Mouse (Mus musculus) liver, postnatal 0 days (tissue): ENCODE data around the gene Larp1b. TPM values are rescaled to one million over a fixed set of nuclear protein-coding genes. Genes with fewer than 3 reads are reported as not detected.
A peak's percentile ranks its signal among the peaks of the same experiment; 100 is the strongest.

Experiments
- ATAC-seq: fragments of 200-750 bp; cut with Nextera tagmentation; 2 replicates; pipeline ENCODE4 v1.8.0; 2017; ENCODE audit warnings: mild to moderate bottlenecking, moderate library complexity
- DNase-seq: peaks from one replicate; pipeline ENCODE4 v3.0.0-alpha.2; 2016
- H3K27ac ChIP-seq: fragments of 300-500 bp; sonication (generic); 2 replicates; pipeline ENCODE4 v1.5.1; 2014; ENCODE audit warnings: antibody characterized with exemption, moderate library complexity, mild to moderate bottlenecking, low read depth
- H3K27me3 ChIP-seq: fragments of 300-500 bp; sonication (generic); 2 replicates; pipeline ENCODE4 v1.6.1; 2014; ENCODE audit warnings: low read length, control low read depth, mixed read lengths; ENCODE audit not compliant: insufficient read depth
- H3K36me3 ChIP-seq: fragments of 300-500 bp; sonication (generic); replicated peaks from 2 replicates; pipeline ENCODE4 v1.6.1; 2014; ENCODE audit warnings: mild to moderate bottlenecking, control low read depth, low read length, moderate library complexity, mixed read lengths; ENCODE audit not compliant: insufficient read depth
- H3K4me1 ChIP-seq: fragments of 300-500 bp; sonication (generic); 2 replicates; pipeline ENCODE4 v1.6.1; 2014; ENCODE audit warnings: antibody characterized with exemption, mild to moderate bottlenecking, control low read depth; ENCODE audit not compliant: insufficient read depth
- H3K4me2 ChIP-seq: fragments of 300-500 bp; sonication (generic); 2 replicates; pipeline ENCODE4 v1.6.1; 2014; ENCODE audit warnings: low read depth, mild to moderate bottlenecking, low read length, moderate library complexity, mixed read lengths
- H3K4me3 ChIP-seq: fragments of 300-500 bp; sonication (generic); 2 replicates; pipeline ENCODE4 v1.5.1; 2014; ENCODE audit warnings: low read depth, low read length
- H3K9ac ChIP-seq: fragments of 300-500 bp; sonication (generic); replicated peaks from 2 replicates; pipeline ENCODE4 v1.6.1; 2014; ENCODE audit warnings: mild to moderate bottlenecking, moderate library complexity
- H3K9me3 ChIP-seq: fragments of 300-500 bp; sonication (generic); 2 replicates; pipeline ENCODE4 v1.6.1; 2016; ENCODE audit warnings: mild to moderate bottlenecking, control low read depth, low read length, mixed read lengths
- CTCF ChIP-seq: sonication (generic); IDR thresholded peaks from 2 replicates; pipeline ENCODE4 v1.5.1; 2016; ENCODE audit warnings: antibody characterized with exemption, low read depth
- EP300 ChIP-seq: IDR thresholded peaks from 2 replicates; pipeline ENCODE4 v1.6.1; 2016; ENCODE audit warnings: antibody characterized with exemption, low read depth, mild to moderate bottlenecking
- WGBS: fragments of 180-500 bp; shearing (Covaris S2); extraction: QIAGEN DNeasy Blood & Tissue Kit; methylation state at CpG from one replicate; pipeline ENCODE4 v1.1.7; 2014; ENCODE audit not compliant: insufficient replicate concordance; 5-methylcytosine and 5-hydroxymethylcytosine counted together
- polyA plus RNA-seq: library from polyadenylated mRNA; unstranded; fragments of >200 nt; fragmentation: Nextera tagmentation; extraction: Ambion mirVana; gene quantifications from 2 replicates; pipeline ENCODE4 v1.2.1, GENCODE M21; 2015

The Larp1b gene
- polyA plus RNA-seq, 1 experiment from 2014 or later: 22.3 TPM

- DNase-seq (peak; percentile 71), ATAC-seq (peak; percentile 8)
- WGBS: under 1% methylated on average over 43 of the region's 43 CpGs
- H3K27me3 ChIP-seq: no peaks in the 10 kb centered on the region; the same call in 1 of the 2 replicates
- H3K4me1 ChIP-seq: peaks cover 12% of the 10 kb centered on the region
- peak overlapping the region; percentile 86 for H3K9ac ChIP-seq
- no peaks in the 10 kb centered on the region for H3K36me3 ChIP-seq
- H3K27ac ChIP-seq: peak overlapping the region; percentile 93
- no peaks in the 10 kb centered on the region for H3K9me3 ChIP-seq
- H3K4me3 ChIP-seq: peak overlapping the region; percentile 77
- peak overlapping the region; percentile 95 for H3K4me2 ChIP-seq
- TF ChIP-seq CTCF (no peak), EP300 (no peak)
Observed at GRCm38 (mm10) chr3:40950601-40951201, 1.1 kb downstream of the Larp1b start.

- WGBS: 6% methylated on average over 7 of the region's 7 CpGs
- no peak for DNase-seq
- Histone ChIP-seq H3K4me2 (peak overlapping the region; percentile 95), H3K9ac (peak overlapping the region; percentile 86), H3K36me3 (no peaks in the 10 kb centered on the region), H3K4me1 (peaks cover 12% of the 10 kb centered on the region), H3K27ac (peak overlapping the region; percentile 93), H3K9me3 (no peaks in the 10 kb centered on the region), H3K27me3 (no peaks in the 10 kb centered on the region; the same call in 1 of the 2 replicates), H3K4me3 (peak overlapping the region; percentile 77)
- no peak for TF ChIP-seq EP300
- peak; percentile 59 for TF ChIP-seq CTCF
- ATAC-seq: no peak
Observed at GRCm38 (mm10) chr3:40951365-40951764, 1.7 kb downstream of the Larp1b start.

DNA sequence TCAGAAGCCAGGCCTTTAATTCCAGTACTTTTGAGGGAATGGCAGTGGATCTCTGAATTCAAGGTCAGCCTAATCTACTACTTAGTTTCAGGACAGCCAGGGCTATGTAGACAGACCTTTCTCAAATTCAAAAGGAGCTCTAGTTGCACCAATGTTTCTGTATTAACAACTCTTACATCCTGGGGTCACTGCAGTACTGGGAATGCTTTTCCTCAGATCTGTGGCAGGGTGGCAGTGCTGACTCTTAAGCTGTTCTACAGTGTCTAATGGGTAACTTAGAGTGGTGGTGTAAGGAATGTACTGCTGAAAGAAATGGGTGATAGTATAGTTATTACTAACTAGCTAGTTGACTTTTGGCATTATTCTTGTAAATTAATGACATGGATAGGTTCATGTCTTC lies 3.0 kb downstream of the Larp1b start:
- Histone ChIP-seq H3K9me3 (no peaks in the 10 kb centered on the region), H3K27ac (no peak overlapping the region), H3K27me3 (no peaks in the 10 kb centered on the region; the same call in 1 of the 2 replicates), H3K4me1 (peaks cover 12% of the 10 kb centered on the region), H3K36me3 (no peaks in the 10 kb centered on the region), H3K4me3 (no peak overlapping the region), H3K4me2 (peak overlapping the region; percentile 95; the same call in 1 of the 2 replicates), H3K9ac (no peak overlapping the region)
- ATAC-seq (no peak), DNase-seq (no peak)
- TF ChIP-seq CTCF (peak; percentile 32; the same call in 1 of the 2 replicates), EP300 (no peak)

- WGBS: 47% methylated on average over 1 of the region's 1 CpGs
- no peak overlapping the region for H3K4me2 ChIP-seq
- no peaks in the 10 kb centered on the region for H3K9me3 ChIP-seq
- DNase-seq (no peak), ATAC-seq (no peak)
- H3K4me3 ChIP-seq: no peak overlapping the region
- no peak overlapping the region for H3K27ac ChIP-seq
- H3K27me3 ChIP-seq: no peaks in the 10 kb centered on the region
- TF ChIP-seq EP300 (no peak), CTCF (no peak)
- no peaks in the 10 kb centered on the region for H3K36me3 ChIP-seq
- peaks cover 8% of the 10 kb centered on the region for H3K4me1 ChIP-seq
- H3K9ac ChIP-seq: no peak overlapping the region
Observed at GRCm38 (mm10) chr3:40954792-40955191, 5.2 kb downstream of the Larp1b start.

- Histone ChIP-seq H3K27ac (peak overlapping the region; percentile 29; the same call in 1 of the 2 replicates), H3K4me2 (no peak overlapping the region), H3K4me3 (no peak overlapping the region), H3K9me3 (no peaks in the 10 kb centered on the region), H3K36me3 (no peaks in the 10 kb centered on the region), H3K9ac (no peak overlapping the region), H3K27me3 (no peaks in the 10 kb centered on the region), H3K4me1 (peaks cover 5% of the 10 kb centered on the region)
- ATAC-seq (peak; percentile 77), DNase-seq (no peak)
- TF ChIP-seq CTCF (no peak), EP300 (no peak)
Observed at GRCm38 (mm10) chr3:40958831-40959230, 9.2 kb downstream of the Larp1b start.

DNA sequence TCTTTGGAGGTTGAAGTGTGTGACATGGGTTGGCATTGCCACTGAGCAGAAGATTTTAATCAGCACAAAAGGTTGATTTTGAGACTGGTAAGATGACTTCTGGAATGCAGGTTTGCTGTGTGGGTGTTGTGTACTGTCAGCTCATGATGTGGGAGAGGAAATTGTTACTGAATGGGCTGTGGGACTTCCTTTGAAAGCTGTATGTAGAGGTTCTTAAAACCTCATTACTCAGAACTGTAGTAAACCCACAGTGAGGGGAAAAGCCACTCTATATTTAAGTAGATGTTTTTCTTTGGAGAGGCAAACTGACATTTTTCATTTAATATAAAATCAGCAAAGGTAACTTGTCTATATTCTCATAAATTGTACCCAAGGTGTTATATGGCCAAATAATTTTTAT lies 31.1 kb downstream of the Larp1b start:
- Histone ChIP-seq H3K9ac (no peak overlapping the region), H3K4me1 (peaks cover 3% of the 10 kb centered on the region; the same call in 1 of the 2 replicates), H3K4me3 (no peak overlapping the region), H3K9me3 (no peaks in the 10 kb centered on the region), H3K4me2 (no peak overlapping the region), H3K27me3 (no peaks in the 10 kb centered on the region), H3K36me3 (peaks cover 3% of the 10 kb centered on the region; the same call in 1 of the 2 replicates), H3K27ac (no peak overlapping the region)
- ATAC-seq (no peak), DNase-seq (no peak)
- no peak for TF ChIP-seq CTCF
- no peak for TF ChIP-seq EP300
